Mouse (Mus musculus): ENCODE measurements around the gene Evi2.

- TF ChIP-seq CTCF (IDR thresholded peaks at IDR 0.05; ENCODE audit: borderline replicate concordance, insufficient read depth, low read depth, low read length) (no peak), POLR2A (IDR thresholded peaks at IDR 0.05; ENCODE audit: borderline replicate concordance, insufficient read depth, low read length) (no peak)
Measured at GRCm38 (mm10) chr11:79527015-79527738, 3.2 kb downstream of the Evi2 start.

Data from cerebellum, adult 2 months (tissue).